Mouse (Mus musculus): ENCODE measurements at regions not wholly inside any gene's neighbourhood (a gene's known extent, or its start where the extent isn't known, plus 50 kb on each side); places are given as distances from the start of the nearest gene placed in this dataset.

GRCm38 (mm10) chr7:122873386-122873785 lies 92.1 kb upstream of the Rbbp6 start:
- no peak for TF ChIP-seq GATA1 (IDR thresholded peaks at IDR 0.05; ENCODE audit: borderline replicate concordance, low read length)
- TF ChIP-seq FLI1 (IDR thresholded peaks at IDR 0.05; ENCODE audit: low read length): no peak

All from megakaryocyte, embryonic 14.5 days (primary cell).